Comparison of ENCODE assay signal across 17 mouse cellular contexts in genomic region chr2:33989555-33990370, GRCm38 (mm10).
DNase-seq lines count a peak whose midpoint lies in the region; ATAC-seq lines count a peak whose summit lies in the region.
"Had no signal": no experiment of that assay in that cellular context is flagged by ENCODE, and none has a peak within 500 bp of the region (broad histone marks: within the 10 kb centered on the region; RNA-seq: fewer than 3 reads in every experiment).

No protein-coding gene starts in this region.

- no peaks in the 10 kb centered on the region for H3K27me3 ChIP-seq in hindbrain, embryonic 13.5 days
- H3K27me3 ChIP-seq in midbrain, embryonic 10.5 days (ENCODE audit: low read depth, poor library complexity, severe bottlenecking): no peaks in the 10 kb centered on the region
- H3K27me3 ChIP-seq in neural tube, embryonic 13.5 days: no peaks in the 10 kb centered on the region
- H3K27me3 ChIP-seq: forebrain, embryonic 12.5 days; heart, embryonic 15.5 days; limb, embryonic 15.5 days had no signal

- peak; percentile 17 to 46 for DNase-seq in left cerebral cortex, adult 9 months (ENCODE audit: low spot score in 2 of 2)
- no peak for DNase-seq in left cerebral cortex, adult 18-20 months (ENCODE audit: low spot score in 2 of 2)
- DNase-seq in midbrain, embryonic 10.5 days (ENCODE audit: low spot score): no peak
- DNase-seq in cerebellum, postnatal 25 days: no peak
- no peak for DNase-seq in spleen, postnatal 10 days (ENCODE audit: low spot score in 2 of 2)
- DNase-seq: cerebellum, postnatal 10 days; kidney, adult 18-20 months; kidney, postnatal 14 days; lung, postnatal 10 days; right cerebral cortex, postnatal 4 days; thymus, adult 18-20 months had no signal

- H3K36me3 ChIP-seq in hindbrain, embryonic 13.5 days: no peaks in the 10 kb centered on the region
- H3K36me3 ChIP-seq in midbrain, embryonic 10.5 days: no peaks in the 10 kb centered on the region
- no peaks in the 10 kb centered on the region for H3K36me3 ChIP-seq in neural tube, embryonic 13.5 days
- H3K36me3 ChIP-seq: forebrain, embryonic 12.5 days; heart, embryonic 15.5 days; limb, embryonic 15.5 days had no signal

- H3K27ac ChIP-seq in hindbrain, embryonic 13.5 days: 0 out of 2 replicates have a peak overlapping the region, but pooled peaks have one; percentile 1
- H3K27ac ChIP-seq in midbrain, embryonic 10.5 days (replicated peaks): 0 out of 2 replicates have a peak overlapping the region, but pooled peaks have one; percentile 19
- peak overlapping the region; percentile 69 for H3K27ac ChIP-seq in neural tube, embryonic 13.5 days (replicated peaks)
- H3K27ac ChIP-seq: forebrain, embryonic 12.5 days; heart, embryonic 15.5 days; limb, embryonic 15.5 days had no signal

- no peak overlapping the region for H3K4me2 ChIP-seq in hindbrain, embryonic 13.5 days
- no peak overlapping the region for H3K4me2 ChIP-seq in neural tube, embryonic 13.5 days
- H3K4me2 ChIP-seq: forebrain, embryonic 12.5 days; heart, embryonic 15.5 days; limb, embryonic 15.5 days had no signal

- H3K9me3 ChIP-seq in hindbrain, embryonic 13.5 days: 0 out of 2 replicates have a peak, but pooled peaks cover 3% of the 10 kb centered on the region
- H3K9me3 ChIP-seq in midbrain, embryonic 10.5 days (replicated peaks): no peaks in the 10 kb centered on the region; the same call in 1 of the 2 replicates
- no peaks in the 10 kb centered on the region; the same call in 1 of the 2 replicates for H3K9me3 ChIP-seq in neural tube, embryonic 13.5 days
- H3K9me3 ChIP-seq: heart, embryonic 15.5 days; limb, embryonic 15.5 days had no signal

- WGBS in hindbrain, embryonic 13.5 days: 56% methylated on average over 12 of the region's 12 CpGs
- WGBS in midbrain, embryonic 10.5 days: 83% methylated on average over 12 of the region's 12 CpGs
- 54% methylated on average over 12 of the region's 12 CpGs for WGBS in neural tube, embryonic 13.5 days

- H3K9ac ChIP-seq in hindbrain, embryonic 13.5 days: no peak overlapping the region; the same call in 1 of the 2 replicates
- H3K9ac ChIP-seq in neural tube, embryonic 13.5 days: 0 out of 2 replicates have a peak overlapping the region, but pooled peaks have one; percentile 22
- H3K9ac ChIP-seq: forebrain, embryonic 12.5 days; heart, embryonic 15.5 days; limb, embryonic 15.5 days had no signal

- 0 out of 2 replicates have a peak, but pooled peaks have one; percentile 25 for ATAC-seq in hindbrain, embryonic 13.5 days (ENCODE audit: low FRiP score)
- no peak for ATAC-seq in neural tube, embryonic 13.5 days (ENCODE audit: low read depth)

- H3K4me3 ChIP-seq in hindbrain, embryonic 13.5 days: no peak overlapping the region
- no peak overlapping the region for H3K4me3 ChIP-seq in midbrain, embryonic 10.5 days
- H3K4me3 ChIP-seq in neural tube, embryonic 13.5 days: no peak overlapping the region
- H3K4me3 ChIP-seq: forebrain, embryonic 12.5 days; heart, embryonic 15.5 days; limb, embryonic 15.5 days; megakaryocyte, embryonic 14.5 days had no signal

- H3K4me1 ChIP-seq in hindbrain, embryonic 13.5 days (replicated peaks): peaks cover 22% of the 10 kb centered on the region
- H3K4me1 ChIP-seq in midbrain, embryonic 10.5 days: peaks cover 13% of the 10 kb centered on the region
- H3K4me1 ChIP-seq in neural tube, embryonic 13.5 days (replicated peaks): peaks cover 14% of the 10 kb centered on the region
- H3K4me1 ChIP-seq: heart, embryonic 15.5 days; megakaryocyte, embryonic 14.5 days had no signal

Comparison
In these comparisons a context has a peak if more than half of its experiments do, and no peak if none do; other contexts are left out.
1. DNase-seq: peak in left cerebral cortex, adult 9 months (2 of 2); none in left cerebral cortex, adult 18-20 months (0 of 2), midbrain, embryonic 10.5 days (single experiment), cerebellum, postnatal 25 days (0 of 2) and spleen, postnatal 10 days (0 of 2).
2. H3K27ac ChIP-seq: peak in every context shown above with its lines; median percentile 69 in neural tube, embryonic 13.5 days; 19 in midbrain, embryonic 10.5 days; 1 in hindbrain, embryonic 13.5 days.